Mouse (Mus musculus) myocyte (in vitro differentiated cells): ENCODE results near the gene Meiob.

Experiments
- E2F4 ChIP-seq: IDR thresholded peaks from one replicate; pipeline ENCODE4 v1.6.1; 2011; ENCODE audit warnings: mild to moderate bottlenecking, control low read depth, moderate library complexity; ENCODE audit not compliant: insufficient read depth
- MAX ChIP-seq: IDR thresholded peaks from one replicate; pipeline ENCODE4 v1.6.1; 2011; ENCODE audit warnings: low read depth, mild to moderate bottlenecking, control low read depth
- MYOD1 ChIP-seq, 3 experiments: IDR thresholded peaks; one replicate each; pipeline ENCODE4 v1.6.1; 2011; ENCODE audit warnings: control low read depth in 2 of 3, low read depth in 2 of 3, mild to moderate bottlenecking in 2 of 3, moderate library complexity in 1 of 3; ENCODE audit not compliant: insufficient read length in 2 of 3, control insufficient read depth in 1 of 3
- MYOG ChIP-seq, 3 experiments: IDR thresholded peaks; one replicate each; pipeline ENCODE4 v1.6.1; 2011; ENCODE audit warnings: control low read depth in 2 of 3, low read depth in 2 of 3, mild to moderate bottlenecking in 2 of 3; ENCODE audit not compliant: insufficient read length in 2 of 3, control insufficient read depth in 1 of 3, insufficient read depth in 1 of 3
- POLR2A ChIP-seq: IDR thresholded peaks from one replicate; pipeline ENCODE4 v1.6.1; 2011; ENCODE audit warnings: low read depth, mild to moderate bottlenecking, control low read depth, moderate library complexity; ENCODE audit not compliant: insufficient read length
- POLR2AphosphoS2 ChIP-seq: IDR thresholded peaks from one replicate; pipeline ENCODE4 v1.6.1; 2011; ENCODE audit warnings: low read depth, control low read depth; ENCODE audit not compliant: insufficient read length
- SRF ChIP-seq: IDR thresholded peaks from one replicate; pipeline ENCODE4 v1.6.1; 2011; ENCODE audit warnings: low read depth; ENCODE audit not compliant: control insufficient read depth, insufficient read length
- TCF12 ChIP-seq: IDR thresholded peaks from one replicate; pipeline ENCODE4 v1.6.1; 2011; ENCODE audit warnings: mild to moderate bottlenecking, control low read depth; ENCODE audit not compliant: poor library complexity, insufficient read depth, severe bottlenecking
- USF1 ChIP-seq: IDR thresholded peaks from one replicate; pipeline ENCODE4 v1.6.1; 2011; ENCODE audit warnings: low read depth, mild to moderate bottlenecking, control low read depth, moderate library complexity

DNA sequence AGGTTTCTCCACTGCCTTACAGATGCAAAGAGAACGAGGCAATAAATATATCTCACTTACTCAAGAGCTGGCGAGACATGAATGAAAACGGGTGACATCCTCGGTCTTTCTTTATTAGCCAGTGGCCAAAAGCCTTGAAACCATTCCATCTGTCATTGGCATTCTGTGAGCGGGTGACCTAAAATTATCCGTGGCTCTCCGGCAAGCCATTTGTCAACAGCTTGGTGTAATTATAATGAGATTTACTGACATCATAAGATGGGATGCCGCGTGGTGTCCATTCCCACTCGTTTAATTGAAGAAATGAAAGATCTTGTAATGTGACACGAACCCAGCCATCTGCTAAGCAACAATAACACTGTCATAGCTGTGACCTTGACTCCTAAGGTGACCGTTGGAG lies 9.3 kb upstream of the Meiob start:
- TF ChIP-seq E2F4 (no peak), POLR2A (no peak), MAX (no peak), MYOG (IDR thresholded peaks at IDR 0.05; ENCODE audit: control insufficient read depth in 1 of 3, insufficient read depth in 1 of 3, insufficient read length in 2 of 3, low read depth in 2 of 3) (no peak), MYOD1 (IDR thresholded peaks at IDR 0.05; ENCODE audit: control insufficient read depth in 1 of 3, insufficient read length in 2 of 3, low read depth in 2 of 3) (no peak), POLR2AphosphoS2 (no peak), USF1 (no peak), TCF12 (no peak), SRF (no peak)
